18 mouse cellular contexts compared by ENCODE assay signal in the genomic region with DNA sequence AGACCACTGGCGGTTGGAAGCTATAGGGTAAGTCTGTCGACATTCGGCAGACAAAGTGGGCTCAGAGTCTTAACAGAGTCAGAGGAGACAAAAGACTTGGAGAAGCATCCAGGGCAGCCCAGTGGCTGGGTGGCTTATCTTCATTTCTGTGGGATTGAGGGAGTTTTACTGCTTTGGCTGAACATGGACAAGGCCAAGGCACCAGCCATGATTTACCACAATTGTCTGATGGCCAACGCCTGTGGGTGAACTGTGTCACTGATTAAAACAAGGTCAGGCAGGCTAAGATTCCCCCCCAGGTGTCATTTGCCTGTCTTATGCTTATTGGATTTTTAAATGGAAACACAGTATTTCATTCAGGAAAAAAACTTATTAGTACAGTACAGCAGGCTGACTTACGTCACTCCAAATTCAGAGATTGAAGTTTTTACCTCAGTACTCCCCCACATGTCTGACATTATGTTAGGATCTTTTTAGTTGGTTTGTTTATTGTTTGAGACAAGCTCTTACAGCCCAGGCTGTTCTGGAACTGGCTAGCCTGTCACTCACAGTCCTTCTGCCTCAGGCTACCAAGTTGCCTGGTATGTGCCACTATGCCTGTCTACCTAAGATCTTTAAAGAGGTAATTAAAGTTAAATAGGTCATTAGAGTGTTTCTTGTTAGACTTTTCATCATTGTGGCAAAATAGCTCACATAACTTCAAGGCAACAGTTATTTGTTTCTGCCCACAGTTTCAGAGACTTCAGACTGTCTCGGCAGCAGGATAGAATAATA. TPM values are rescaled to one million over a fixed set of nuclear protein-coding genes. Genes with fewer than 3 reads are reported as not detected.
DNase-seq lines count a peak whose midpoint lies in the region; ATAC-seq and TF ChIP-seq lines count a peak whose summit lies in the region.
"Had no signal": no experiment of that assay in that cellular context is flagged by ENCODE, and none has a peak within 500 bp of the region (broad histone marks: within the 10 kb centered on the region; RNA-seq: fewer than 3 reads in every experiment).

No protein-coding gene starts in this region.

- TF ChIP-seq CTCF in liver, postnatal 0 days (IDR thresholded peaks at IDR 0.05; ENCODE audit: low read depth) = no peak

- H3K4me2 ChIP-seq in lung, embryonic 16.5 days (ENCODE audit: low read depth, low read length) = no peak overlapping the region
- peak overlapping the region; percentile 13 for H3K4me2 ChIP-seq in myocyte (ENCODE audit: low read depth)
- no peak overlapping the region for H3K4me2 ChIP-seq in forebrain, embryonic 16.5 days (ENCODE audit: low read length)
- H3K4me2 ChIP-seq in liver, postnatal 0 days (ENCODE audit: low read depth, low read length) = no peak overlapping the region
- H3K4me2 ChIP-seq: embryonic facial prominence, embryonic 13.5 days; heart, embryonic 11.5 days; midbrain, embryonic 15.5 days had no signal

- H3K9me3 ChIP-seq in lung, embryonic 16.5 days (ENCODE audit: control insufficient read depth, low read length) = no peaks in the 10 kb centered on the region
- no peaks in the 10 kb centered on the region; the same call in 1 of the 2 replicates for H3K9me3 ChIP-seq in forebrain, embryonic 16.5 days (ENCODE audit: control insufficient read depth, low read length)
- no peaks in the 10 kb centered on the region for H3K9me3 ChIP-seq in liver, postnatal 0 days (ENCODE audit: low read length)
- H3K9me3 ChIP-seq: embryonic facial prominence, embryonic 13.5 days; midbrain, embryonic 15.5 days had no signal

- H3K79me2 ChIP-seq in myocyte (ENCODE audit: control insufficient read depth, insufficient read depth) = no peaks in the 10 kb centered on the region

- no peaks in the 10 kb centered on the region for H3K27me3 ChIP-seq in lung, embryonic 16.5 days (ENCODE audit: control insufficient read depth, insufficient read depth, low read depth, low read length)
- no peaks in the 10 kb centered on the region for H3K27me3 ChIP-seq in myocyte (ENCODE audit: control insufficient read depth, insufficient read depth, insufficient read length)
- no peaks in the 10 kb centered on the region for H3K27me3 ChIP-seq in forebrain, embryonic 16.5 days (replicated peaks; ENCODE audit: control insufficient read depth, insufficient read depth, low read length)
- no peaks in the 10 kb centered on the region for H3K27me3 ChIP-seq in liver, postnatal 0 days (ENCODE audit: insufficient read depth, low read length)
- H3K27me3 ChIP-seq: embryonic facial prominence, embryonic 13.5 days; midbrain, embryonic 15.5 days had no signal

- H3K27ac ChIP-seq in lung, embryonic 16.5 days (ENCODE audit: low read length) = peak overlapping the region; percentile 9; the same call in 1 of the 2 replicates
- no peak overlapping the region for H3K27ac ChIP-seq in forebrain, embryonic 16.5 days (ENCODE audit: low read length)
- no peak overlapping the region for H3K27ac ChIP-seq in liver, postnatal 0 days (ENCODE audit: low read depth)
- H3K27ac ChIP-seq: embryonic facial prominence, embryonic 13.5 days; midbrain, embryonic 15.5 days had no signal

- no peak for TF ChIP-seq EP300 in liver, postnatal 0 days (IDR thresholded peaks at IDR 0.05; ENCODE audit: low read depth)

- 87% methylated on average over 6 of the region's 6 CpGs for WGBS in lung, embryonic 16.5 days
- WGBS in forebrain, embryonic 16.5 days = 77% methylated on average over 6 of the region's 6 CpGs
- WGBS in liver, postnatal 0 days (ENCODE audit: insufficient replicate concordance) = 85% methylated on average over 6 of the region's 6 CpGs

- no peak for TF ChIP-seq POLR2A in myocyte (IDR thresholded peaks at IDR 0.05; ENCODE audit: insufficient read length, low read depth)

- peak; percentile 47 for DNase-seq in adrenal gland, adult 8-10 months
- DNase-seq in adrenal gland, adult 18-20 months (ENCODE audit: low spot score in 2 of 2) = no peak
- DNase-seq in lung, postnatal 36 days = no peak
- DNase-seq in adrenal gland, postnatal 36 days = peak; percentile 34 to 66
- no peak for DNase-seq in liver, postnatal 0 days
- DNase-seq: cerebellum, adult 9-11 months; forebrain, postnatal 0 days; heart, postnatal 10 days; lung, adult 18-20 months; right cerebral cortex, postnatal 14 days; spleen, adult 18-20 months; thymus, adult 2 months had no signal

- peaks cover 14% of the 10 kb centered on the region for H3K4me1 ChIP-seq in lung, embryonic 16.5 days (replicated peaks; ENCODE audit: control insufficient read depth, insufficient read depth, low read length)
- peaks cover 5% of the 10 kb centered on the region for H3K4me1 ChIP-seq in forebrain, embryonic 16.5 days (replicated peaks; ENCODE audit: control insufficient read depth, insufficient read depth, low read length)
- 0 out of 2 replicates have a peak, but pooled peaks cover 4% of the 10 kb centered on the region for H3K4me1 ChIP-seq in liver, postnatal 0 days (ENCODE audit: insufficient read depth)
- H3K4me1 ChIP-seq: midbrain, embryonic 15.5 days had no signal

- no peak for ATAC-seq in lung, embryonic 16.5 days (ENCODE audit: low read depth)
- ATAC-seq in forebrain, embryonic 16.5 days = no peak
- no peak for ATAC-seq in liver, postnatal 0 days
- ATAC-seq: forebrain, postnatal 0 days; midbrain, embryonic 15.5 days had no signal

- no peak overlapping the region for H3K4me3 ChIP-seq in lung, embryonic 16.5 days (ENCODE audit: low read length)
- no peak overlapping the region for H3K4me3 ChIP-seq in myocyte
- no peak overlapping the region for H3K4me3 ChIP-seq in forebrain, embryonic 16.5 days (replicated peaks; ENCODE audit: low read length)
- no peak overlapping the region for H3K4me3 ChIP-seq in liver, postnatal 0 days (ENCODE audit: low read depth, low read length)
- H3K4me3 ChIP-seq: embryonic facial prominence, embryonic 13.5 days; midbrain, embryonic 15.5 days had no signal

- H3K36me3 ChIP-seq in lung, embryonic 16.5 days (ENCODE audit: control insufficient read depth, insufficient read depth, low read length) = no peaks in the 10 kb centered on the region
- H3K36me3 ChIP-seq in myocyte (ENCODE audit: control insufficient read depth, insufficient read depth) = no peaks in the 10 kb centered on the region
- no peaks in the 10 kb centered on the region for H3K36me3 ChIP-seq in forebrain, embryonic 16.5 days (ENCODE audit: control insufficient read depth, insufficient read depth)
- no peaks in the 10 kb centered on the region for H3K36me3 ChIP-seq in liver, postnatal 0 days (replicated peaks; ENCODE audit: insufficient read depth, low read length)
- H3K36me3 ChIP-seq: embryonic facial prominence, embryonic 13.5 days; midbrain, embryonic 15.5 days had no signal

- no peak overlapping the region for H3K9ac ChIP-seq in lung, embryonic 16.5 days (ENCODE audit: low read length)
- no peak overlapping the region for H3K9ac ChIP-seq in forebrain, embryonic 16.5 days (replicated peaks; ENCODE audit: low read depth, low read length)
- no peak overlapping the region for H3K9ac ChIP-seq in liver, postnatal 0 days (replicated peaks)
- H3K9ac ChIP-seq: embryonic facial prominence, embryonic 13.5 days; forebrain, postnatal 0 days; midbrain, embryonic 15.5 days had no signal

- no peak overlapping the region for H3ac ChIP-seq in myocyte (ENCODE audit: control insufficient read depth, insufficient read length)

TF ChIP-seq in myocyte, 11 proteins besides CTCF, POLR2A, EP300 and RAD21:
- TF ChIP-seq SRF (IDR thresholded peaks at IDR 0.05; ENCODE audit: control insufficient read depth, insufficient read length, low read depth) (no peak), REST (IDR thresholded peaks at IDR 0.05; ENCODE audit: insufficient read depth, insufficient read length) (no peak), MYOG (IDR thresholded peaks at IDR 0.05; ENCODE audit: control insufficient read depth in 1 of 3, insufficient read depth in 1 of 3, insufficient read length in 2 of 3, low read depth in 2 of 3) (no peak), TCF3 (IDR thresholded peaks at IDR 0.05; ENCODE audit: insufficient read length, low read depth) (no peak), CEBPB (IDR thresholded peaks at IDR 0.05; ENCODE audit: insufficient read depth, poor library complexity, severe bottlenecking) (no peak), USF1 (IDR thresholded peaks at IDR 0.05; ENCODE audit: low read depth) (no peak), MAX (IDR thresholded peaks at IDR 0.05; ENCODE audit: low read depth) (no peak), POLR2AphosphoS2 (IDR thresholded peaks at IDR 0.05; ENCODE audit: insufficient read length, low read depth) (no peak), MYOD1 (IDR thresholded peaks at IDR 0.05; ENCODE audit: control insufficient read depth in 1 of 3, insufficient read length in 2 of 3, low read depth in 2 of 3) (no peak), E2F4 (IDR thresholded peaks at IDR 0.05; ENCODE audit: insufficient read depth) (no peak), TCF12 (IDR thresholded peaks at IDR 0.05; ENCODE audit: insufficient read depth, poor library complexity, severe bottlenecking) (no peak)

RNA-seq across cellular contexts. Expression of a gene that starts 11.6 kb away (rescaled TPM):
- total RNA-seq in adrenal gland, adult 8-10 months (2022) = 100 to 1,000 TPM in 1 of 4 experiments, 10 to 100 TPM in 3; 52.3 to 101 (median 81.1) TPM
- 10 to 100 TPM; 48.3 to 51.5 TPM for total RNA-seq in adrenal gland, adult 18-20 months (2021)
- polyA plus RNA-seq in lung, embryonic 16.5 days (2015; fragmentation: Nextera tagmentation; extraction: Ambion mirVana) = 54.2 and 58.1 TPM in 2 replicates
- 10 to 100 TPM; 46.9 to 60.6 TPM for total RNA-seq in adrenal gland, postnatal 36 days (2021)
- 23.4 TPM for polyA plus RNA-seq in myocyte (2012; fragmentation: generic; extraction: Trizol)
- polyA plus RNA-seq in forebrain, embryonic 16.5 days (2015; fragmentation: Nextera tagmentation; extraction: Ambion mirVana) = 8.8 TPM in 2 replicates
- 2.8 and 3.6 TPM in 2 replicates for polyA plus RNA-seq in liver, postnatal 0 days (2015; fragmentation: Nextera tagmentation; extraction: Ambion mirVana)

Comparison
In these comparisons a context has a peak if more than half of its experiments do, and no peak if none do; other contexts are left out.
1. DNase-seq: peak in adrenal gland, adult 8-10 months (single experiment) and adrenal gland, postnatal 36 days (2 of 2); none in adrenal gland, adult 18-20 months (0 of 2), lung, postnatal 36 days (single experiment) and liver, postnatal 0 days (single experiment).